Comparison of ENCODE assay signal across 9 mouse cellular contexts in genomic region chr6:48524882-48525281, GRCm38 (mm10). TPM values are rescaled to one million over a fixed set of nuclear protein-coding genes. Genes with fewer than 3 reads are reported as not detected.
ATAC-seq lines count a peak whose summit lies in the region.
"Had no signal": no experiment of that assay in that cellular context is flagged by ENCODE, and none has a peak within 500 bp of the region (broad histone marks: within the 10 kb centered on the region; RNA-seq: fewer than 3 reads in every experiment).

No protein-coding gene starts in this region.

- peak; percentile 63 for ATAC-seq in activated CD4-positive, CD25-positive, alpha-beta regulatory T cell, adult 4 months
- ATAC-seq in common myeloid progenitor, adult 5-6 weeks (replicated peaks; ENCODE audit: low read depth, poor library complexity, severe bottlenecking), result peak; percentile 85
- peak; percentile 96 for ATAC-seq in erythroid progenitor cell, adult 5-6 weeks (replicated peaks; ENCODE audit: low FRiP score, poor library complexity, severe bottlenecking)
- ATAC-seq in granulocyte monocyte progenitor cell, adult 5-6 weeks (replicated peaks; ENCODE audit: poor library complexity, severe bottlenecking), result peak; percentile 96
- peak; percentile 75 for ATAC-seq in inflammation-experienced regulatory T-cells, adult 6 months
- peak; percentile 94 for ATAC-seq in megakaryocyte progenitor cell, adult 5-6 weeks (replicated peaks; ENCODE audit: poor library complexity)
- peak; percentile 68; the same call in 1 of the 2 replicates for ATAC-seq in monocyte, adult 5-6 weeks (replicated peaks; ENCODE audit: insufficient number of reproducible peaks, low FRiP score, low TSS enrichment, poor library complexity, severe bottlenecking)

RNA-seq across cellular contexts. Expression of gene Atp6v0e2, which starts 12.5 kb away (rescaled TPM):
- polyA plus RNA-seq in activated CD4-positive, CD25-positive, alpha-beta regulatory T cell, adult 4 months (2017; shearing (Covaris generic)), result not detected
- total RNA-seq in common myeloid progenitor, adult 5-6 weeks (2017), result 2.1 TPM in 1 of 2 replicates, not detected in the other
- not detected in 2 replicates for total RNA-seq in erythroid progenitor cell, adult 5-6 weeks (2015; ENCODE audit: low replicate concordance)
- not detected in 2 replicates for total RNA-seq in erythroid progenitor cell, adult 5-6 weeks (2017; ENCODE audit: low replicate concordance)
- total RNA-seq in granulocyte monocyte progenitor cell, adult 5-6 weeks (2014; fragmentation: Nextera tagmentation), result not detected in 2 replicates
- total RNA-seq in granulocyte monocyte progenitor cell, adult 5-6 weeks (2017), result not detected in 2 replicates
- polyA plus RNA-seq in inflammation-experienced regulatory T-cells, adult 6 months (2017; shearing (Covaris generic)), result under 1 TPM in 1 of 3 experiments, not detected in 2; 0.57 TPM
- not detected in 2 replicates for total RNA-seq in megakaryocyte progenitor cell, adult 5-6 weeks (2015)
- not detected in 2 replicates for total RNA-seq in megakaryocyte progenitor cell, adult 5-6 weeks (2017)
- 1.8 TPM in 1 of 3 replicates, not detected in the others for total RNA-seq in monocyte, adult 5-6 weeks (2017)
- total RNA-seq: CH12.LX had no signal
- polyA plus RNA-seq: G1E had no signal

RNA-seq across cellular contexts. Expression of gene Lrrc61, which starts 29.7 kb away (rescaled TPM):
- 10 to 100 TPM; 35.8 to 39.8 TPM for polyA plus RNA-seq in activated CD4-positive, CD25-positive, alpha-beta regulatory T cell, adult 4 months (2017; shearing (Covaris generic))
- 4.9 and 5.6 TPM in 2 replicates for total RNA-seq in common myeloid progenitor, adult 5-6 weeks (2017)
- 2.1 TPM in 1 of 2 replicates, not detected in the other for total RNA-seq in erythroid progenitor cell, adult 5-6 weeks (2015; ENCODE audit: low replicate concordance)
- 0.13 and 1.1 TPM in 2 replicates for total RNA-seq in erythroid progenitor cell, adult 5-6 weeks (2017; ENCODE audit: low replicate concordance)
- total RNA-seq in granulocyte monocyte progenitor cell, adult 5-6 weeks (2014; fragmentation: Nextera tagmentation), result 11.3 and 12.5 TPM in 2 replicates
- total RNA-seq in granulocyte monocyte progenitor cell, adult 5-6 weeks (2017), result 5.4 and 7.3 TPM in 2 replicates
- polyA plus RNA-seq in inflammation-experienced regulatory T-cells, adult 6 months (2017; shearing (Covaris generic)), result 10 to 100 TPM; 27.5 to 40.7 (median 30.3) TPM
- 8.0 and 11.6 TPM in 2 replicates for total RNA-seq in megakaryocyte progenitor cell, adult 5-6 weeks (2015)
- 4.9 and 6.3 TPM in 2 replicates for total RNA-seq in megakaryocyte progenitor cell, adult 5-6 weeks (2017)
- total RNA-seq in monocyte, adult 5-6 weeks (2017), result 11.2 to 24.6 TPM (median 14.3 TPM) in 3 replicates
- polyA plus RNA-seq: G1E had no signal

RNA-seq across cellular contexts. Expression of gene Rarres2, which starts 47.7 kb away (rescaled TPM):
- under 1 TPM in 1 of 2 experiments, not detected in 1; 0.83 TPM for polyA plus RNA-seq in activated CD4-positive, CD25-positive, alpha-beta regulatory T cell, adult 4 months (2017; shearing (Covaris generic))
- total RNA-seq in common myeloid progenitor, adult 5-6 weeks (2017), result not detected in 2 replicates
- total RNA-seq in erythroid progenitor cell, adult 5-6 weeks (2015; ENCODE audit: low replicate concordance), result not detected in 2 replicates
- 3.6 TPM in 1 of 2 replicates, not detected in the other for total RNA-seq in erythroid progenitor cell, adult 5-6 weeks (2017; ENCODE audit: low replicate concordance)
- total RNA-seq in granulocyte monocyte progenitor cell, adult 5-6 weeks (2014; fragmentation: Nextera tagmentation), result not detected in 2 replicates
- total RNA-seq in granulocyte monocyte progenitor cell, adult 5-6 weeks (2017), result not detected in 2 replicates
- polyA plus RNA-seq in inflammation-experienced regulatory T-cells, adult 6 months (2017; shearing (Covaris generic)), result under 1 TPM in 1 of 3 experiments, not detected in 2; 0.35 TPM
- total RNA-seq in megakaryocyte progenitor cell, adult 5-6 weeks (2015), result not detected in 2 replicates
- not detected in 2 replicates for total RNA-seq in megakaryocyte progenitor cell, adult 5-6 weeks (2017)
- total RNA-seq in monocyte, adult 5-6 weeks (2017), result not detected in 3 replicates
- polyA plus RNA-seq: G1E had no signal

Comparison
In these comparisons a context has a peak if more than half of its experiments do, and no peak if none do; other contexts are left out.
1. Peak in every context shown above with its lines: ATAC-seq.